Mouse (Mus musculus) testis, adult 2 months (tissue): Measurements from ENCODE around the gene Hdac11. TPM values are rescaled to one million over a fixed set of nuclear protein-coding genes. Genes with fewer than 3 reads are reported as not detected.

Experiments used
- H3K27ac ChIP-seq: fragments of 200-500 bp; 2 replicates; pipeline ENCODE4 v1.5.1; 2012; ENCODE audit warnings: low read depth, low read length; ENCODE audit not compliant: control insufficient read depth, insufficient read depth
- H3K27me3 ChIP-seq: fragments of 200-500 bp; 2 replicates; pipeline ENCODE4 v1.6.1; 2012; ENCODE audit warnings: mild to moderate bottlenecking, low read length, moderate library complexity; ENCODE audit not compliant: control insufficient read depth, insufficient read depth
- H3K36me3 ChIP-seq: fragments of 200-500 bp; 2 replicates; pipeline ENCODE4 v1.6.1; 2012; ENCODE audit warnings: mild to moderate bottlenecking, low read length; ENCODE audit not compliant: control insufficient read depth, insufficient read depth
- H3K4me1 ChIP-seq: fragments of 200-500 bp; 2 replicates; pipeline ENCODE4 v1.6.1; 2012; ENCODE audit warnings: low read length; ENCODE audit not compliant: control insufficient read depth, insufficient read depth
- H3K4me3 ChIP-seq: fragments of 200-500 bp; 2 replicates; pipeline ENCODE4 v1.5.1; 2012; ENCODE audit warnings: low read depth, mild to moderate bottlenecking, low read length, moderate library complexity, mixed read lengths; ENCODE audit not compliant: control insufficient read depth
- CTCF ChIP-seq: fragments of 200-500 bp; IDR thresholded peaks from 2 replicates; pipeline ENCODE4 v1.5.1; 2012; ENCODE audit warnings: low read depth, mild to moderate bottlenecking, inconsistent platforms, low read length, moderate library complexity; ENCODE audit not compliant: control insufficient read depth, insufficient read depth, insufficient replicate concordance
- POLR2A ChIP-seq: fragments of 200-500 bp; IDR thresholded peaks from 2 replicates; pipeline ENCODE4 v1.6.1; 2012; ENCODE audit warnings: low read depth, mild to moderate bottlenecking, inconsistent platforms, low read length, moderate library complexity; ENCODE audit not compliant: control insufficient read depth
- polyA plus RNA-seq: library from polyadenylated mRNA; depleted of rRNA; stranded (reverse); fragments of >200 nt; gene quantifications from 2 replicates; pipeline ENCODE4 v1.2.3, GENCODE M21; 2012

The Hdac11 gene
- polyA plus RNA-seq, 1 experiment, result 168 TPM

DNA sequence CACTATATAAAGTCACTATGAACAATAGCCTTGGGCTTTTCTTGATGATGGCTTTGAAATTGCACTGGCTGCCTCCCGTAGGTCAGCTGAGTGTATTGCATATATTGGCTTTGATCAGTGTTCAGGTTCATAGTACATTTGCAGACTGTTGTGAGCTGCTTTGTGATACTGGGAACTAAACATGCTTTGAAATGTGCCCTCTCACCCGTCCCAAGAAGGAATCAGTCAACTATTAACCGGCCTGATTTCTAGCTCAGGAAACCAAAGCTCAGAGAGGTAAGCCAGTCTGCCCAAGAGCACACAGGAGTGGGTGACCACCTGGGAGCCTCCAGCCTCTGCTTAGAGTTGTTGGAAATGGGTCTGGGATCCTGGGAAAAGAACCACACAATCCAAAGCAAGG, 11.4 kb upstream of the Hdac11 start:
- no peak overlapping the region for H3K27ac ChIP-seq
- no peak overlapping the region for H3K4me3 ChIP-seq
- no peaks in the 10 kb centered on the region for H3K36me3 ChIP-seq
- H3K4me1 ChIP-seq, result no peaks in the 10 kb centered on the region
- TF ChIP-seq CTCF, result no peak
- TF ChIP-seq POLR2A, result no peak
- no peaks in the 10 kb centered on the region for H3K27me3 ChIP-seq

DNA sequence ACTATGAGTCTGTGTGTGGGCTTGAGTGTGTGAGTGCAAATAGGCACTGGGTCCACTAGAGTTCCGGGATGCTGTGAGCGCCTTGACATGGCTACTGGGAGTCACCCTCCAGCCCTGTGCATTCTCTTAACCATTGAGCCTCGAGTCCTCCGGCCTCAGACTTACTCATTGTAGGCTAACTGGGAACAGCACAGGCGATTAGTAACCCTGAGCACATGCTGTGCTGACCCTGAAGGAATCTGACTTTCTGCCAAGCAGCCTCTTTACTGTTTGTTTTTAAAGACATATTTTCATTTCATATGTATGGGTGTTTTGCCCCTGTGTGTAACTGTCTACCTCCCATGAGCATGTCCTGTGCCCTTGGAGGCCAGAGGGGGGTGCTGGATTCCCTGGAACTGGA, 10.9 kb upstream of the Hdac11 start:
- H3K27ac ChIP-seq, result no peak overlapping the region
- no peaks in the 10 kb centered on the region for H3K27me3 ChIP-seq
- H3K4me1 ChIP-seq, result no peaks in the 10 kb centered on the region
- H3K36me3 ChIP-seq, result no peaks in the 10 kb centered on the region
- TF ChIP-seq CTCF, result no peak
- TF ChIP-seq POLR2A, result no peak
- H3K4me3 ChIP-seq, result no peak overlapping the region

DNA sequence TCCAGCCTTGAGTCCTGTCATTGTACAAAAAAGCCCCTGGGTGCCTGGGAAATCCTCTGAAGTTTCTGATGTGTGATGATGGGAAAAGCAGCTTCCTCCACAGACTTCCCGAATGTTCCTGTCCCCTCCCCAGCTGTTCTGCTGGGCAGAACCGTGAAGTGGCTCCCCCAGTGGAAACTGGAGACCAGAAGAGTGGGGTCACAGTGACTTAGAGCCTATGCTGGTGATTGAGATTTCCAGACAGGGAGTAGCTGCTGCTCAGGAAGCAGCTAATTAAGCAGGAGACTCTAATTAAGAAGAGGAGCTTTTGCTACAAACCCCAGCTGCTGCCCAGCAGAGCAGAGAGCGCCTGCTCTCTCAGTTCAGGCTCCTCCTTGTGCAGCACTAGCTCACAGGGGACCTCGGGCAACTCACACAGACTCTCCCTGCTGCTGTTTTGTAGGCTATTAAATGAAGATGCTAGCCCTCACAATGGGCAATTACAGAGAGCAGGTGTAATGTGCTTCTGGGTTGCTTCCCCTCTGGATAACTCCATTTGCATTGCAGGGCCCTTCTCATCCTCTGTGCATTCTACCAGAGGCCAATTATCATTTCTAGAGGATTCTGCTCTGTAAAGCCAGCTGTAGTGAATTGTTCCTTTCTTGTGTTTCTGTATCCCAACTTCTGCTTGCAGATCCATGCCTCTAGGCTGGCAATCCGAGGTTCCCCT, 9.9 kb upstream of the Hdac11 start:
- H3K4me3 ChIP-seq, result no peak overlapping the region
- H3K4me1 ChIP-seq, result no peaks in the 10 kb centered on the region
- no peaks in the 10 kb centered on the region for H3K36me3 ChIP-seq
- no peaks in the 10 kb centered on the region for H3K27me3 ChIP-seq
- TF ChIP-seq POLR2A (no peak), CTCF (no peak)
- no peak overlapping the region for H3K27ac ChIP-seq

DNA sequence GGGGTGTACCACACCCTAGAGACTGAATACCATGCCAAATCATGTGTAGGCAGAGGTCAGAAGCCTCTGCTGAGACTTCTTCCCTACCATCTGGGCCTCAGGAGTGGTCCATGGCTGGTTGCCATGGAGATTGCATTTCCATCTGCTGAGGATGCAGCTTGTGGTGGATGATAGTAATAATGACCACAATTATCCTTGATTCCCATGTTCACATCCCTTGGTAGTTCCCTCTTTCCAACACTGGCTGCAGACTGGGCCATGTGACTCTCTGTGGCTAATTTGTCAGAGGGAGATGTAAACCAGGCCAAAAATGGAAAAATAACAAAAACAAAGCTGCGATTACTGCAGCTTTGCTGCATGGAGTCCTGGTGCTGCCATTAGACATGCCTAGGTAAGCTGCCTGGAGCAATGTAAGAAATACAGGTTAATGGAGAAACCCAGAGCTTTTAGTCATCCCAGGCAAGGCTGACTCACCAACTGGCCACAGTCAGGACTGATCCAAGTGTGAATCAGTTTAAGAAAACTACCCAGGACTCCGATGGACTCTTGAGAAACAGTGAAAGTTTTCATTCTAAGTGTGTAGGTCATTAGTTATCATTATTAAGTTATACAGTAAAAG, 9.2 kb upstream of the Hdac11 start:
- Histone ChIP-seq H3K27me3 (no peaks in the 10 kb centered on the region), H3K4me3 (no peak overlapping the region), H3K4me1 (no peaks in the 10 kb centered on the region), H3K27ac (no peak overlapping the region), H3K36me3 (no peaks in the 10 kb centered on the region)
- TF ChIP-seq POLR2A, result no peak
- no peak for TF ChIP-seq CTCF

DNA sequence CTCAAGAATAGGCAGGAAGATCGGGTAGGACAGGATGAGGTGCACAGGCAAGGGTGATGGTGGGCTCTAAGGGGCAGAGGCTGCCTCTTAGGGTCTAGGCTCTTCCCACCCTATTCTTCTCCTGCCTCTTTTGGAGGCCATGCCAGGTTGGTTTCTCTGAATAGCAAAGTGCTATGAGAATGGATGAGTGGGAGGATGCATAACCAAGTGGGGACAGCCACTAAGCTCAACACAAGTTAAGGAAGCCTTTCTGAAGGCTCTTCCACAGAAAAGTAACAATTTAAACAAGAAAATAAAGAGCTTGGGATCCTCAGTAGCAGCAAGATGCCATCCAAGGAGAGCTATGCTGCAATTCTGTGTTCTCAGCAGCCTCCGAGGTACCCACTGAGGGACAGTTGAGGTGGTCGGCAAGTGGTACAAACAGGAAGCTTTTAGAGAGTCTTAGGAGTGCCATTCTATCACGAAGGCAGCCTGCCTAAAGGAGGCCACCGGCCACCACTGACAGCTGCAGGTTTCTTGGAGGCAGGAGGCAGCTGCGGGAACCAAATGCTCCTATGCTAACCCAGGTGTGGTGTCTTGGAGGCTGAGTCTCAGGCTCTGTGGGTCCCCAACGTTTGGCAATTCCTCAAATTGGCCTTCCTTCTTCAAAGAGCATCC, 3.4 kb upstream of the Hdac11 start:
- Histone ChIP-seq H3K4me1 (peaks cover 18% of the 10 kb centered on the region), H3K27me3 (no peaks in the 10 kb centered on the region), H3K4me3 (no peak overlapping the region), H3K27ac (no peak overlapping the region), H3K36me3 (no peaks in the 10 kb centered on the region)
- TF ChIP-seq CTCF, result no peak
- no peak for TF ChIP-seq POLR2A

DNA sequence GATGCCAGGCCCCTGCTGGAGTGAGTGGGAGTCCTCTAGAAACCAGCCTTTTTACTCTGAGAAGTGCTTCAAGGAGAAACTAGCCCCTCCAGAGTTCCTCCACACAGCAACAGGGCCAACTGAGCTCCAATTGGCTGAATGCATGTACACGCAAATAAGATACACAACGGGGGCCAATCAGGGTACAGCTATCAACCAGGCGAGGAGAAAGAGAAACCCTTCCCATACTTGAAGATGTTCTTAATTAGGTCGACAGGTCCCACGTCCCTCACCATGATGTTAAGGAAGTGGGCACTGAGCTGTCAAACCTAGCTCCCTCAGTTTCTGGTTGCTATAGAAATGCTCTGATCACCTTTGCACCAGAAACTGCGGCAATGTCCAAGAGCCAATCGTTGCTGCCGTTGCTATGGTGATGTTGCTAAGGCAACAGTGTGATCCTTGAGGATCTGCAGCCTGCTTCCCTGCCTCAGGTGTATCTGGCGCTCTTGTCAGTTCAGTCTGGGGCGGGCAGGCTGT, 2.9 kb upstream of the Hdac11 start:
- peak overlapping the region; percentile 2 for H3K4me3 ChIP-seq
- H3K27me3 ChIP-seq, result no peaks in the 10 kb centered on the region
- no peaks in the 10 kb centered on the region for H3K36me3 ChIP-seq
- no peak for TF ChIP-seq POLR2A
- TF ChIP-seq CTCF, result no peak
- H3K27ac ChIP-seq, result no peak overlapping the region
- H3K4me1 ChIP-seq, result peaks cover 18% of the 10 kb centered on the region

DNA sequence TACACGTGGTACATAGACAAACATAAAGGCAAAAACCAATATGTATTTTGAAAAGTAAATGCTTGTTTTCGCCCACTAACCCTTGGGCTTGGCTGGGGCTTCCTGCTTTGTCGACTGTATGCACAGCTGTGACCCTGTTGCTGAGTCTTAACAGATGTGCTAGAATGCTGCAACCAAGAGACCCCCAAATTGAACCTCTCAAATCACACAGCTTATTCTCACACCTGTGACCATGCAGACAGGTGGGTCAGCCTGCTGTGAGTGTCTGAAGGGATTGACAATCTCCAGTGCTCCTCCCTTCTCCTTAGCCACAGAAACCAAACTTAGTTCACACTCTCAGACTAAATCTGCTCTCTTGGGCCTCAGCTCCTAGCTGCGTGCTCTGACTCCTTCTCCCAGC, 1.8 kb upstream of the Hdac11 start:
- peaks cover 18% of the 10 kb centered on the region for H3K4me1 ChIP-seq
- no peak for TF ChIP-seq CTCF
- no peak for TF ChIP-seq POLR2A
- H3K36me3 ChIP-seq, result no peaks in the 10 kb centered on the region
- H3K27me3 ChIP-seq, result no peaks in the 10 kb centered on the region
- H3K27ac ChIP-seq, result no peak overlapping the region
- H3K4me3 ChIP-seq, result no peak overlapping the region; the same call in 1 of the 2 replicates
